Mouse (Mus musculus): ENCODE data around the gene Medag. TPM values are rescaled to one million over a fixed set of nuclear protein-coding genes. Genes with fewer than 3 reads are reported as not detected.

Medag gene
- total RNA-seq, 2 experiments from 2014 or later = 14.8 to 14.9 TPM

DNA sequence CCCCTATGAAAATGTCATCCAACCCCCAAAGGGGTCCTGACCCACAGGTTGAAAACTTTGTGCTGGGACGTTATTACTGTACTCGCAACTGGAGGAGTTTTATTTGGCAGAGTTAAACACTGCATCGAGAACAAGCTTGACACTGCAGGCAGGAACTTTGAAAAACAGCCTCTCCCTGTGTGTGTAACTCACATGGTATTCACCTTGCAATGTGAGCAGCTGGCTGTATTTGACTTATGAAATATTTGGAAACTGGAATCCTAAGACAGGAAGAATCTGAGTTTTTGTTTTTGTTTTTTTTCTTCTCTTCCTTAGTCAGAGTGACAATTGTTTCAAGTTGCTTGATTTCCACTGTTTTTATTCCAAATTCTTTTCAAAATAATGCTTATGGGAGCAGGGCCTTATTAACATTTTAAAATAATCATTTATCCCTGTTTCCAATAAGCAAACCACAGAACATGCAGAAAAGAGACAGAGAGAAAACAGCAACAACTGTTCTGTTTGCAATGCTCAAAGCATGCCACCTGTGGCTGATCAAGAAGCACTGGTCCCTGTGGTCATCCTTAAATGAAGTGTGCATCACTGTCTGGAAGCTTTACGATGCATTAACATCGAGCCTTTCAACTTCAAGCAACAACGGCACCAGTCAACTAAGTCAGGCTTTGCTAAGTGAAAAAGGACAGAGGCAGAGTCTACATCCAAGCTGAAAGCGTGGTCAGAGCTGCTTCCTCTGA lies 26.2 kb upstream of the Medag start:
- DNase-seq = no peak

DNA sequence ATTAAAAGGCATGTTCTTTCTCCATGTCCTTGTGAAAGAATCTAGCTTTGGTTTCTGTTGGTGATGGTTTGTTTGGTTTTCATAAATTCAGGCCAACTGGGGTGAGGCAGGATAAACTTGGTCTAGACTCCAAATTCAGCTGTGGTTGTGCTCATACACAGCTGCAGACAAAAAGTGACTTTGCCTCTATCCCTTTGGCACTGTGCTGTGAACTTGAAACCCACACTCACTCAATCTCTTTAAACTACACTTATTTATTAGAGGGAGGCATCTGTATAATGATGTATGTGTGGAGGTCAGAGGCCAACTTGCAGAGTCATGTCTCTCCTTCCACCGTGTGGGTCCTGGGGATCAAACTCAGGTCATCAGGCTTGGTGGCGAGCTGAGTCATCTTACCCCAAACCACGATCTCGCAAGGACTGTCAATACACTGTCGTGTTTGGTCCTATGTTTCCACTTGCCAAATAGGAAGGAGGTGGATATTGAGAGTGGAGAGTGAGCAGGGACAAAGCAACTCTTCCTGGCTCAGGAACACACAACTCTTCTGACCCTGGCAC lies 25.2 kb upstream of the Medag start:
- no peak for DNase-seq

DNA sequence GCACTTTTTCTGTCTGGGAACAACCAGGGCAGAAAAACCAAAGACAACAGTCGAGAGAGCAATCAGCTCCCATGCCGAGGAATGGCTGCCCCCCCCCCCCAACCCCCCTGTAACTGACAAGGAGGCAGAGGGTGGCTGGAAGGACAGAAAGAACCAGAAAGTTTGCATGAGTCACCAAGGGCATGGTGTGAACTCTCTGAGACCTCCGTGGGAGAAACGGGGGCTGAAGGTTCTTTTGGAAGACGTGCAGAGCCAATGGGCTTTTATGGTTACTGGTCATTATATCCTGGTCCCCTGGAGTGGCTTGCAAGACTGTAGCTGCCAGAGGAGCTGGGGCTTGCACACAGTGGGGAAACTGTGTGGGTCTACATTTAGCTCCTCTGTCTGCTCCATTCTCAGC lies 22.6 kb upstream of the Medag start:
- no peak for DNase-seq

DNA sequence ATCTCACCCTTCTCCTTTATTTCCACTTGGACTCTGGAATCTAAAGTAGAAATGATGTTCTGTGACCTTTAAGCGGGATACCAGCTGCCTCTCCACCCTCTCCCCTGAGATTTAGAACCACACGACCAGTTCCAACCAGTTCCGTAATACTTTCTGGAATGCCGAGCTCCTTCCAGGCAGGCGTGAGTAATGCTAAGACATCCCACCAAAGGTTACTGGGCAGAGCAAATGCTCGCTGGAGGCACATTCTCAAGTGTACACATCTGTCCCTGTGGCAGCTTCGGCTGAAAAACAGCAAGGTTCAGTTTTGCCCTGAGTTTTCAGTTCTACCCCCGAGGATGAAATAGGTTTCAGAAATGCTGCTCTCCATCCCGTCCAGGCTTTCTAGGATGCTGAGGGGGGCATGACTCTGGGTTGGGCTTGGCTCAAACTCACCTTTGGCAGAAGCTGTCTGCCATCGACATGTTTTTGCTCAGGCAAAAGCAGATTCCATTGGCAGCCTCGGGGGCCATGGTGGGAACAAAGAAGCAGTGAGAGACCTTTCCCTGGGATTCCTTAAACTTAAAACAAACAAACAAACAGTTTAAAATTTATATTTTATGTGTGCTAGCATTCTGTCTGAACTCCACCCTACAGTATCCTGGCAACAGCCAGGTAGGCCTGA lies 21.9 kb upstream of the Medag start:
- DNase-seq = peak; percentile 60

DNA sequence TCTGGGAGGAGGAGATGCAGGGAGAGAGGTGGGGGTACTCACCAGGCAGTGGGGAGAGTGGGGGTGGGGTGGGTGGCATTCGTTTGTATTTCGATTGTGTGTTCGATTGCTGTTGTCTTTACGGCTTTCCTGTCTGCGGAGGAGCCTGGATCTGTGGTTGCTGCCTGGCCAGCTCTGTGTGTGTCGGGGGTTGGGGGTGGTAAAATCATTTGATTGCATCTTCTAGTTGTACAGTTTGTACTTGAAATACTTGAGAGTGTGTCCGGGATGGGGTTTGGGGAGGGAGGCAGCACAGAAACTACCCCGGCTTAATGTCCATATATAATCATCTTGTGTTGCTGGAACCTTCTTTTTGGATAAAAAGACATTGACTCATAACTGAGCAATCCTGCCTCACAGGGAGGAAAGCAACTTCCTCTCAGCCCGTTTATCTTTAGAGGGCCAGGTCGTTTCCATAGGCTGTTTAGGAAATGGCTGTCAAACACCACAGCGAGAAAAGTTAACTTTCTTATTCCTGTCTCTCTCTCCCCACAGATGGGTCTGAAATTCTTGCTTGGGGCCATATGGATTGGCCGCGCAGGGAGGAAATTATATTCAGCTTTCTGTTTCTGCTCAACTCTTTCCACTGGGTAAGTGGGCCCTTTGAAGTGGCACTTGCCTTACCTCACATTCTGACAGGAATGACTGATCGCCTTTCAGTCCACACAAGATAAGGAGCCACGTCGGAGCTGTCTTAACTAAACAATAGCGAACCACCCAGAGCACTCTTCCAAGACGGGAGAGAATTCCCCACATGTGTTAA lies 19.8 kb upstream of the Medag start:
- no peak for DNase-seq

DNA sequence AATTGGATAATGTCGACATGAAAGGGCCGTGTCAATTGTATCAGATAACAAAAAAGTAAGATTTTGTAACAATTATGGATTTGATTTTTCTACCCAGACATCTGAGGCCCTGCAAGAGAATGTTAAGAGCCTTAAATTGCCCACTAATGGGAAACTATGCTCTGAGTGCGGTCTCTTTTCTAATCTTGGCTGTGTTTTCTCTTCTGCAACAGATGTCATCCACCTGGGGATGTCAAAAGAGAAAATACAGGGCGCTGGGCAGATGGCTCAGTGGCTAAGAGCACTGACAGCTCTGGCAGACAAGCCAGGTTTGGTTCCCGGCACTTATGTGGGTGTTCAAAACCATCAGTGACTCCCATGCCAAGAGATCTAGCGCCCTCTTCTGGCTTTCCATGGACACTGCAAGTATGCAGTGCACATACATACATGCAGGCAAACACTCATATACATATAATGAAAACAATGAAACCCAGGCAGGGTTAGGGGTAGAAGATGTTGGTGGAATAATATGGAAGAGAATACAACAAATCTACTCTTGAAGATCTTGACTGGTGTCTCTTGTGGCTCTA lies 19.0 kb upstream of the Medag start:
- no peak for DNase-seq

DNA sequence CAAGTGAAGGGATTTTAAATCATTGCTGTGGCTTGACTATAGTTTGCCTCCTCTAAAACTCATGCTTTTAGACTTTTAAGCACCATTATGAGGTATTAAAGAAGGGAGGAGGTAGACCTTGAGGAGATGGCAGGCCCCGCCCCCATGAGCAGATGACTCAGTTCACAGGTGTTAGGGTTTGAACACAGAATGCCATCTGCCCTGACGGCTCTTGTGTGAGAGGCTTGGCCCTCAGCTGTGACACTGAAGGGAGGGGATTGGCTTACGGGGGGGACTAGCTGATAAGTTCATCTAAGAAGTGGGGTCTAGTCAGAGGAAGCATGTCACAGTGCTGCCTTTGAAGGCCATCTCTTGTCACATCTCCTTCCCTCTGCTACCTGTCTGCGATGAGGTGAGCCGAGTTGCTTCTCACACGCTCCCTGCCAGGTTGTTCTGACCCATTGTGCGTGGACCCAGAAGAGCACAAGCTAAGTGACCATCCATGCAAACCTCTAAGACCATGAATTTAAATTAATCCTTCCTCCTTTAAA lies 10.0 kb upstream of the Medag start:
- DNase-seq = no peak

DNA sequence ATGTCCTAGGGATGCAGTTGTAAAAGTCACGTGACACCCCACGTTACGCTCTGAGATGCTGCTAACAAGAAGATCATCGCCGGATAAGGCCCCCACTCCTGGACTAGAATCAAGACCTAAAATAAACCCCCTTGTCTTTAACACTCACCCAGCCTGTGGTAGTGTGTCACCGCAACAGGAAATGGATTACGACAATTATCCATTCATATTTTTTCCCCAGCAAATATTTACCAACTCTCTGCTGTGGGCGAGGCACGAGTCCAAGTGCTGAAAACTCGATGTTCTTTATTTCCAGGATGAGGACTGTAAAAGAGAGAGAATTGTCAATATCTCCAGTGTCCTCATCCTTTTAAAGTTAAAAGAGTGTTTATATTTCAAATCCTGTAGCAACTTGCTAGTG lies 9.5 kb upstream of the Medag start:
- DNase-seq = no peak

DNA sequence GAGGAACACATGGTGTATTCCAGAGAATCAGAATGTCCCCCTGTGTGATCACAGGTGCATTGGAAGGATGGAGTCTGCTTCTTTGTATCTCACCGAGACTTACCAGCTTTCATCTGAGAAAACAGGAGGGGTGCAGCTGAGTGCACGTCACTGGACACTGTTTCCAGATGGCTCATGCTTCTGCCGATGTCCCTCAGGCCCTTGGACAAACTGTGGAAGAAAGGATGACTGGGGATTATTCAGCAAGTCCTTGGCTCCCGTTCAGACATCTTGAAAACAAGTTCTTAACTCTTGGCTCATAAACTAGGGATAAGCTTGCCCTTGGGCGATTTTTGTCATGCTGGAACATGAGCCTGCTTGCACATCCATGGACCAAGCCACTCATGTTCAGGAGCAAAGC lies 8.2 kb upstream of the Medag start:
- DNase-seq = peak; percentile 49

DNA sequence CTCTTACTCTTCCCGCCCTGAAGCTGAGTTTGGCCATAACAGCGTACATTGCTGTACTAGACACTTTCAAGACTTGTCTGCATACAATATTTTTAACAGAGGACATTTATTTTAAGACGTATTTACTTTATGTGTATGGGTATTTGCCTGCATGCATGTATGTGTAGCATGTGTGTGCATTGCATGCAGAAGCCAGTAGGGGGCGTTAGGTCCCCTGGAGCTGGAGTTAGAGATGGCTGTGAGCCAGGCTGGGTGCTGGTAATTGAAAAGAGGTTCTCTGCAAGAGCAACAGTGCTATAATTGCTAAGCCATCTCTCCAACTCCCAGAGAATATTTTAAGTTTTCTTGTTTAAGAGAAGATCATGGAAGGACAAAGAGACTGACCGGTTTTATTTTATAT lies 6.8 kb upstream of the Medag start:
- DNase-seq = no peak

DNA sequence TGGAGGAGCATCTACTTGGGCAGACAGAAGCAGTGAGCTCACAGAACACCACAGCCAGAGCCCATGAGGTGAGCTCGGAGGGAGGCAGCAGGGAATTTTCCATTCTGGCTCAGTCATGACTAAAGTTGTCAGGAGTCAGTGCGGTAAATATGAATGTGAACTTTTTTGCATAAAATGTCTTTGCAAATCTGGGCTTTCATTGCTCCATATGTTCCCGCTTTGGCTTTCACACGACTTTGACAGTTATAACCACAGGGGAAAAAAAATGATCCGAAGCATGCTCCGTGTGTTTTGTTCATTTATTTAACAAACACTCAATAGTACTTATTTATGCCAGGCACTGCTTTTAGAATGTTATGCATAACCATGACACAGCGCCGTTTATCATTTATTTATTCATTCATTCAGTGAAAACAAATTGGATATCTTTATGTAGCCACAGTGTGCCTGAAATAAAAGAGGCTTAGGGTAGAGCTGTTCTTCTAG lies 4.7 kb upstream of the Medag start:
- DNase-seq = no peak

DNA sequence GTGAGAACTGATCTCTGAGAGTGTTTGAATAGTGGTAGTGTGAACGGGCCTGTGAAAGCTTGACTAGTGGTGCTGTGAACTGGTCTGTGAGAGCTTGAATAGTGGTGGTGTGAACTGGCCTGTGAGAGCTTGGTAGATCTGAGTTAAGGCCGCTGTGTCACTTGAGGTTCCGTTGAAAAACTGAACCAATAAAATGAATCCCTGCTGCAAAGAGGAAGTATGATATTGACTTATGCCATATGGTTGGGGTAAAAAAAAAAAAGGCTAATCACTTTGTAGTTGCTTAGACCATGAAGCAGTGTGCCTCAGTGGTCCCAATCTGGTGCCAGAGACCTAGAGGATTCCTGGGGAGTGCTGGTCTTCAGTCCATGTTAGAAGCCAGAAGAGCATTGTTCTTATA lies 2.0 kb upstream of the Medag start:
- DNase-seq = no peak

DNA sequence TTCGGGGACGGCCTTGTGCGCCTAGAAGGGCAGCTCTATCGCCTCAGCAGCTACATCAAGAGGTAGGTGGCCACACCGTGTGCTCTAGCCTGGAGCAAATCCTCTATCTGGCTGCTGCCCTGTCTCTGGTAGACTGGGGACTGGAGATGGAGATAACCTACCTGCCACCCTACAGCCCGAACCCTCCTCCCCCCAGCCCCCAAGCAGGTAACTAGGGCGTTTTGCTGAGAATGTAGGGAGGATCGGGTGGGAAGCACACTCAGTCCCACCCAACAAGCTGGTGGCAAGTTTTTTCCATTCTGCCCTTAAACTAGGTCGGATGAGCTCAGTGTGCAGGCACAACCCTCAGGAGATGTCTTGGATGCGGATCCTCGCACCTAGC lies 636 bp downstream of the Medag start:
- DNase-seq = no peak

DNA sequence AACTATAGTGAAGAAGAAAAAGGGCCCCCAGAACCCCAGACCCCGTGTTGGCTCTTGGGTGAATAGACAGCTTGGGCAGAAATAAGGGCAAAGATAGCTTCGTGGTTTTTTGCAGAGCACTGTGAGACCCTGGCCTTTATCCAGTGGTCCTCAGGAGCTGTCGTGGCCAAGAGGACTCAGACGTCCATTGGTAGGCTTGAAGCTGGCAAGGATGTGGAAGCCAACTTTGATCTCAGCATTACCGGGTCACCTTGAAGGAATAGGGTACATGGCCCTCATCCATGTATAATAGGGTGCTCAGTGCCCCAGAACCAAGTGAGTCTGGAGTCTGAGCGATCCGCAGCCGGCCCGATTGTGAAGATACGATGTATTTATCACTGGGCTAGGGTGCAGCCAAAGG lies 1.1 kb downstream of the Medag start:
- DNase-seq = no peak

DNA sequence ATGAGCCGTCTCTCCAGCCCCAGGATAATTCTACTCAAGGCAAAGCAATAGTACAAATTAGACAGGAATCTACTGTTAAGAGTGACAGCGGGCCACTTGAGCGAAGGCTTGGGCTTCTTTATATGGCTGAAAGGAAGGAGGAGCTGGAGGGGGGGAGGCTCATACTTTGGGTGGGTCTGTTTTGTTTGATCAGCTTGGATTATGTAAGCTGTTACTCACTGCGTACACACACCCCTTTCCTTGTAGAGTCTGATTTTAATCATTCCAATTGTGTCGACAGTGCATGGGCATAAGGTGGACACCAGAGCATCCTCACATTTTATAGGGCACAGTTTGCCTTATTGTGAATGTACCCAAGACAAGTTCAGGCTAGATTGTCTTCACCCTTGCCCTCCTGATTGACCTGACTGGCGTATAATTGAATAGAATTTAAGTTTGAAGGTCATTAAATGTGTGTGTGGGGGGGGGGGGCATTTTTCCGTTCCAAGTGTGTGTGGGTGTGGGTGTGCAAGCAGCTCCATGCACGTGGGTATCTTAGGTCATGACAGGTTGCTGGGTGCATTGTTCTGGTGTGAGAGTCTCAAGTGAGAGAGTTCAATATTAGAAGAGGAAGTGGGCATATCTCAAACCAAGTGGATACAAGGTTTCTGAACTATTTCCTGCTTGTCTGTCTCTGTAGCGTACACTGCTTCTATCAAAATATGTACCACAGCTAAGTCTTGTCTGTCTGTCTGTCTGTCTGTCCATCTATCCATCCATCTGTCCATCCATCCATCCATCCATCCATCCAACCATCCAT lies 3.0 kb downstream of the Medag start:
- DNase-seq = no peak

DNA sequence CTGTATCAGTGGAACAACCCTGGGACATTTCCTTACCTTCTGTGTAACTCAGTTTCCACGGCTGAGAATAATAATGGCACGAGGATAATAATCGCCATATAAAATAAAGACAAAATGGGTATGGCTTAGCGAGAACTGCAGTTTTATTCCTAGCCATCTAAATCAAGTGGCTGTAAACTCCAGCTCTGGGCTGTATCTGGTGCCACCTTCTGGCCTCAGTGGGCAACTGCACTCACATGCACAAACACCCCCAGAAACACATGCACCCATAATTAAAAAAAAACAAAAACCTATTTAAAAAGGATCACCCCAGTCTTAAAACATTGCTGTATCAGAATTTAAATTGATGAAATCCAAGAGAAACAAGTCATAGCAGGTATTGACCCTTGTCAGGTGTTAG lies 5.8 kb downstream of the Medag start:
- DNase-seq = no peak

DNA sequence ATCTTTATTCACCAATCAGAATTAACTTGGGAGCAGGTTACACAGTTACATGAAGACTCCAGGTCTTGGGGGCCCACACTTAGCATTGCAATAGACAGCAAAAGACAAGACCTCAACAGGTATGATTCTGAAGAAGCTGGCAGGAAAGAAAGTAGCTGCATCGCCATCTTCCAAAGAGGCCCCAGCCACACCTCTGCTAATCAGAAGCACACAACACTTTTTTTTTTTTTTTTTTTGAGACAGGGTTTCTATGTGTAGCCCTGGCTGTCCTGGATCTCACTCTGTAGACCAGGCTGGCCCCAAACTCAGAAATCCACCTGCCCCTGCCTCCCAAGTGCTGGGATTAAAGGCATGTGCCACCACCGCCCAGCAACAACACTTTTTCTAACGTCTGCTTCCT lies 15.0 kb downstream of the Medag start:
- DNase-seq = no peak

DNA sequence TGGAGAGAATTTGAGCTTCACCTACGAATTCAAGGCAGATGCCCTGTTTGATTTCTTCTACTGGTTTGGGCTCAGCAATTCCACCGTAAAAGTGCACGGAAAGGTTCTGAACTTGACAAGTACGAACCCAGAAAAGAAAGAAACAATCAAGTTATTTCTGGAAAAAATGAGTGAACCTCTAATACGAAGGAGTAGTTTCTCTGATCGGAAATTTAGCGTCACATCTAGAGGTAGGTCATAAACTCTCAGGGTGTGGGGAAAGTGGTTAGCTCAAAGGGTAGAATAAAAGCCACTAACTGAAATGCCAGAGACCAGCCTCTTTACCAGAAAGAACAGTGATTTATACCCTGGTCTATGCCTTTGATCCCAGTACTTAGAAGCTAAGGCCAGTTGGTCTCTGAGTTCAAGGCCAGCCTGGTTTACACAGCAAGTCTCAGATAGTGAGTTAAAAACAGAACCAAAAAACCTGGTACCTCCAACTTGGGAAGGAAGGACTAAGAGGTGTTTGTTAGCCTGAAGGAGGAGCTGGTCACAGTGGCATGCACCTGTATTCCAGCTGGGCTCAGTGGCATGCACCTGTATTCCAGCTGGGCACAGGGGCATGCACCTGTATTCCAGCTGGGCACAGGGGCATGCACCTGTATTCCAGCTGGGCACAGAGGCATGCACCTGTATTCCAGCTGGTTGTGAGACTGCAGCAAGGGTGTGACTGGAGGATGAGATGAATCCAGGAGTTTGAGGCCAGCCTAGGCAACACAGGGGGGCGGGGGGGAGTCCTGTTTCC lies 15.9 kb downstream of the Medag start:
- DNase-seq = no peak

DNA sequence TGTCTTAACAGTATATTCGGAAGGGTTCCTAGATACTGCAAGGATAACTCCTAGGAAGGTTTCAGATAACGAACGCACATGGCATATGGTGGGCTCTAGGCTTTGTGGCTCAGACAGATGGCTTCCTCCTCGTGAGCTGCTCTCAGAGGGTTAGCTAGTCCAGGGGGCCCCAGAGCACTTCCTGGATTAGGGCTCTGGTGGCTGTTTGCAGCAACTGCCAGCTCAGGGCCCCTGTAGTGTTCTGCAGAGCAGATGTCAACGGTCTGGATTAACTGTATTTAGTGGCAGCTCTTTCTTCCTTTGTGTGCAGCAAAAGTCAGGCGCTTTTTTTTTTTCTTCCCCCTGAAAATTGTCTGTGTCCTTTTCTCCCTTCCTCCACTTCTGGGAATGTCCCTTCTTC lies 16.8 kb downstream of the Medag start:
- no peak for DNase-seq

DNA sequence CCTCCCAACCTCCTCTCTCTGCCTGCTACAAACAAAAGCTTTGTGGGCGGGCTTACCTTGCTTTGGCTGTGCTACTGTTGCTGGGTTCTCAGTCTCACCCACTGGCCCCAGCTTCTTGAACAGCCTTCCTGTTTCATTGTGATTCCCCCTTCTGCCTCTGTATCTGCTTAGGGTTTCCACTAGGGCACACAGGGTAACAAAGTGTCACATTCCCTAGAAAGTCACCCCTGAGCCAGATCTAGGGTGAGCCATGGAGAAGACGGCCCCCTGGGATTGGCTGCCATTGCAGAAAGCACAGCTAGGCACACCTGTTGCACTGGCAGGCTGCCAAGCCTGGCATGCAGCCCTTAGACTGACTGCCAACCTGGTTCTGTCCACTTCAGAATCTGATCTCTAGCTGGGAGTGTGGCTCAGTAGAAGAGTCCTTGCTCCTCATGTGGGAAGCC lies 17.3 kb downstream of the Medag start:
- peak; percentile 77 for DNase-seq

DNA sequence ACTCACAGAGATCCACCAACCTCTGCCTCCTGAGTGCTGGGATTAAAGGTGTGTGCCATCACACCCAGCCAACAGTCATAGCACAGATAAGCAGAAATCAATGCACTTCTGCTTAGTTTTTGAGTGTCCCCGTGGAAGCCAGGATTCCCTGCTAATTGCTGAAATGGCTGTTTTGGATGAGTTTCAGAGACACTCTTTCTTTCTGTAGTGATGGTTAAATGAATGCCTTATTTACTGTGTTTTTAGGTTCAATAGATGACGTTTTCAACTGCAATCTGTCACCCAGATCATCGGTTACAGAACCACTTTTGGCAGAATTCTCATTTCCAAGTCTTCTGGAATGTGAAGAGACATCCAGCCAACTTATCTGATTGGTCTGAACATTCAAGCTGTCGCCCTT lies 18.0 kb downstream of the Medag start:
- DNase-seq = no peak
